Comparison of ENCODE assay signal across 9 mouse cellular contexts in genomic region chr13:101738769-101739168, GRCm38 (mm10). TPM values are rescaled to one million over a fixed set of nuclear protein-coding genes. Genes with fewer than 3 reads are reported as not detected.
DNase-seq lines count a peak whose midpoint lies in the region; ATAC-seq lines count a peak whose summit lies in the region.
"Had no signal": no experiment of that assay in that cellular context is flagged by ENCODE, and none has a peak within 500 bp of the region (broad histone marks: within the 10 kb centered on the region; RNA-seq: fewer than 3 reads in every experiment).

No protein-coding gene starts in this region.

- 83% methylated on average over 6 of the region's 6 CpGs for WGBS in kidney, embryonic 16.5 days
- WGBS in midbrain, embryonic 15.5 days = 56% methylated on average over 6 of the region's 6 CpGs
- 53% methylated on average over 6 of the region's 6 CpGs for WGBS in midbrain, embryonic 11.5 days

- H3K9ac ChIP-seq in kidney, embryonic 16.5 days (replicated peaks; ENCODE audit: low read length) = no peak overlapping the region
- H3K9ac ChIP-seq in midbrain, embryonic 15.5 days = no peak overlapping the region
- no peak overlapping the region for H3K9ac ChIP-seq in midbrain, embryonic 11.5 days (ENCODE audit: low read length)

- no peaks in the 10 kb centered on the region for H3K36me3 ChIP-seq in kidney, embryonic 16.5 days (ENCODE audit: insufficient read depth, low read length)
- no peaks in the 10 kb centered on the region for H3K36me3 ChIP-seq in midbrain, embryonic 15.5 days (replicated peaks)
- H3K36me3 ChIP-seq in midbrain, embryonic 11.5 days (ENCODE audit: control insufficient read depth, insufficient read depth, low read length) = no peaks in the 10 kb centered on the region

- DNase-seq in cerebellum, adult 9-11 months = peak; percentile 31
- DNase-seq in cerebellum, adult 8-10 months = no peak
- DNase-seq in kidney, adult 11 months = peak; percentile 61
- no peak for DNase-seq in midbrain, embryonic 11.5 days (ENCODE audit: low spot score, missing footprints)
- peak; percentile 54 for DNase-seq in skeletal muscle tissue, adult 2 months (ENCODE audit: low read depth, low spot score)
- DNase-seq in thymus, postnatal 36 days = no peak
- DNase-seq: B cell, adult 2 months had no signal

- H3K27me3 ChIP-seq in kidney, embryonic 16.5 days (ENCODE audit: insufficient read depth, low read length) = no peaks in the 10 kb centered on the region
- H3K27me3 ChIP-seq in midbrain, embryonic 15.5 days (replicated peaks) = no peaks in the 10 kb centered on the region
- H3K27me3 ChIP-seq in midbrain, embryonic 11.5 days (ENCODE audit: control insufficient read depth, insufficient read depth, low read length) = no peaks in the 10 kb centered on the region

- H3K27ac ChIP-seq in kidney, embryonic 16.5 days (ENCODE audit: low read length) = no peak overlapping the region
- H3K27ac ChIP-seq in midbrain, embryonic 15.5 days = no peak overlapping the region
- no peak overlapping the region for H3K27ac ChIP-seq in midbrain, embryonic 11.5 days (ENCODE audit: low read depth, low read length)

- no peak overlapping the region for H3K4me2 ChIP-seq in kidney, embryonic 16.5 days (replicated peaks; ENCODE audit: low read depth, low read length)
- no peak overlapping the region for H3K4me2 ChIP-seq in midbrain, embryonic 15.5 days
- H3K4me2 ChIP-seq in midbrain, embryonic 11.5 days = no peak overlapping the region

- no peaks in the 10 kb centered on the region for H3K9me3 ChIP-seq in kidney, embryonic 16.5 days (ENCODE audit: low read length)
- no peaks in the 10 kb centered on the region for H3K9me3 ChIP-seq in midbrain, embryonic 15.5 days
- H3K9me3 ChIP-seq in midbrain, embryonic 11.5 days (ENCODE audit: control insufficient read depth, low read length) = no peaks in the 10 kb centered on the region

- H3K4me1 ChIP-seq in kidney, embryonic 16.5 days (ENCODE audit: insufficient read depth, low read length) = peaks cover 53% of the 10 kb centered on the region
- peaks cover 5% of the 10 kb centered on the region; the same call in 1 of the 2 replicates for H3K4me1 ChIP-seq in midbrain, embryonic 15.5 days
- H3K4me1 ChIP-seq in midbrain, embryonic 11.5 days (ENCODE audit: control insufficient read depth, insufficient read depth, low read length) = 0 out of 2 replicates have a peak, but pooled peaks cover 3% of the 10 kb centered on the region

- ATAC-seq in kidney, embryonic 16.5 days (ENCODE audit: low FRiP score, low TSS enrichment) = no peak
- ATAC-seq in midbrain, embryonic 15.5 days (replicated peaks) = 0 out of 2 replicates have a peak, but pooled peaks have one; percentile 16
- no peak for ATAC-seq in midbrain, embryonic 11.5 days (ENCODE audit: low FRiP score)

- no peak overlapping the region for H3K4me3 ChIP-seq in kidney, embryonic 16.5 days (ENCODE audit: low read length)
- H3K4me3 ChIP-seq in midbrain, embryonic 15.5 days = no peak overlapping the region
- H3K4me3 ChIP-seq in midbrain, embryonic 11.5 days (ENCODE audit: low read depth, low read length) = no peak overlapping the region

RNA-seq across cellular contexts. Expression of gene Pik3r1, which starts 29.2 kb away (rescaled TPM):
- polyA plus RNA-seq in kidney, embryonic 16.5 days (2015; fragmentation: Nextera tagmentation; extraction: Ambion mirVana) = 38.0 and 42.3 TPM in 2 replicates
- polyA plus RNA-seq in midbrain, embryonic 15.5 days (2015; fragmentation: Nextera tagmentation; extraction: Ambion mirVana) = 42.2 and 48.8 TPM in 2 replicates
- 13.6 and 13.9 TPM in 2 replicates for polyA plus RNA-seq in midbrain, embryonic 11.5 days (2014; fragmentation: Nextera tagmentation; extraction: Ambion mirVana)

Comparison
In these comparisons a context has a peak if more than half of its experiments do, and no peak if none do; other contexts are left out.
1. DNase-seq: peak in cerebellum, adult 9-11 months (single experiment), kidney, adult 11 months (single experiment) and skeletal muscle tissue, adult 2 months (single experiment); none in cerebellum, adult 8-10 months (single experiment), midbrain, embryonic 11.5 days (single experiment) and thymus, postnatal 36 days (0 of 2).